Mouse (Mus musculus) MEL (cell line): ENCODE measurements around the gene Rnf141. TPM values are rescaled to one million over a fixed set of nuclear protein-coding genes. Genes with fewer than 3 reads are reported as not detected.

Source experiments
- DNase-seq: peaks from one replicate; pipeline ENCODE4 v3.0.0; 2011; ENCODE audit warnings: low read depth, low spot score
- H3K27ac ChIP-seq: 2 replicates; pipeline ENCODE4 v1.5.1; 2012; ENCODE audit warnings: low read depth, mild to moderate bottlenecking, control low read depth, low read length, moderate library complexity; ENCODE audit not compliant: control insufficient read depth
- H3K27me3 ChIP-seq, 2 experiments: fragments of 150-350 bp in 1 of 2; sonication (generic) in 1 of 2; 2 replicates each; pipeline ENCODE4 v1.6.1; 2012; ENCODE audit warnings: low read length in 2 of 2, mild to moderate bottlenecking in 2 of 2, improper control_type of control experiment in 1 of 2, moderate library complexity in 1 of 2; ENCODE audit not compliant: insufficient read depth in 2 of 2, control insufficient read depth in 1 of 2
- H3K36me3 ChIP-seq, 2 experiments: 2 replicates each; pipeline ENCODE4 v1.6.1; 2012 to 2014; ENCODE audit warnings: low read length in 2 of 2, improper control_type of control experiment in 1 of 2, inconsistent platforms in 1 of 2, mild to moderate bottlenecking in 1 of 2; ENCODE audit not compliant: insufficient read depth in 2 of 2, control insufficient read depth in 1 of 2
- H3K4me1 ChIP-seq, 2 experiments: fragments of 150-350 bp in 1 of 2; sonication (generic) in 1 of 2; 2 replicates each; pipeline ENCODE4 v1.6.1; 2012; ENCODE audit warnings: low read length in 2 of 2, improper control_type of control experiment in 1 of 2, mild to moderate bottlenecking in 1 of 2; ENCODE audit not compliant: insufficient read depth in 2 of 2, control insufficient read depth in 1 of 2
- H3K4me3 ChIP-seq, 2 experiments: fragments of 150-350 bp in 1 of 2; sonication (generic) in 1 of 2; 2 replicates each; pipeline ENCODE4 v1.5.1; 2012; ENCODE audit warnings: low read depth in 2 of 2, low read length in 2 of 2, mild to moderate bottlenecking in 2 of 2, moderate library complexity in 2 of 2, control low read depth in 1 of 2, improper control_type of control experiment in 1 of 2; ENCODE audit not compliant: control insufficient read depth in 1 of 2, insufficient read depth in 1 of 2
- H3K79me2 ChIP-seq: 2 replicates; pipeline ENCODE4 v1.6.1; 2012; ENCODE audit warnings: mild to moderate bottlenecking, low read length, moderate library complexity; ENCODE audit not compliant: control insufficient read depth, poor library complexity, insufficient read depth
- H3K9ac ChIP-seq: 2 replicates; pipeline ENCODE4 v1.6.1; 2012; ENCODE audit warnings: low read depth, mild to moderate bottlenecking, control low read depth, low read length, moderate library complexity; ENCODE audit not compliant: control insufficient read depth, poor library complexity, severe bottlenecking
- H3K9me3 ChIP-seq: fragments of 150-350 bp; sonication (generic); replicated peaks from 2 replicates; pipeline ENCODE4 v1.6.1; 2012; ENCODE audit warnings: mild to moderate bottlenecking, low read length, improper control_type of control experiment, moderate library complexity; ENCODE audit not compliant: insufficient read depth
- CHD1 ChIP-seq: IDR thresholded peaks from 2 replicates; pipeline ENCODE4 v1.6.1; 2012; ENCODE audit warnings: low read depth, mild to moderate bottlenecking, inconsistent platforms, low read length, improper control_type of control experiment
- E2F4 ChIP-seq: IDR thresholded peaks from 2 replicates; pipeline ENCODE4 v1.6.1; 2011; ENCODE audit warnings: low read depth, low read length, improper control_type of control experiment, borderline replicate concordance
- EP300 ChIP-seq, 2 experiments: IDR thresholded peaks; 2 replicates each; pipeline ENCODE4 v1.6.1; 2011; ENCODE audit warnings: improper control_type of control experiment in 2 of 2, low read length in 2 of 2, low read depth in 1 of 2, mild to moderate bottlenecking in 1 of 2
- ETS1 ChIP-seq: IDR thresholded peaks from 2 replicates; pipeline ENCODE4 v1.6.1; 2012; ENCODE audit warnings: low read depth, mild to moderate bottlenecking, inconsistent platforms, low read length, improper control_type of control experiment, moderate library complexity
- GATA1 ChIP-seq: IDR thresholded peaks from 2 replicates; pipeline ENCODE4 v1.6.1; 2011; ENCODE audit warnings: low read depth, low read length, improper control_type of control experiment
- HCFC1 ChIP-seq: IDR thresholded peaks from 2 replicates; pipeline ENCODE4 v1.6.1; 2012; ENCODE audit warnings: low read depth, mild to moderate bottlenecking, inconsistent platforms, low read length, improper control_type of control experiment, moderate library complexity
- MAX ChIP-seq: IDR thresholded peaks from 2 replicates; pipeline ENCODE4 v1.6.1; 2011; ENCODE audit warnings: low read length, improper control_type of control experiment
- MEF2A ChIP-seq: IDR thresholded peaks from 2 replicates; pipeline ENCODE4 v1.6.1; 2014; ENCODE audit warnings: low read depth, mild to moderate bottlenecking, inconsistent platforms, low read length, improper control_type of control experiment; ENCODE audit not compliant: poor library complexity, insufficient replicate concordance, severe bottlenecking; ENCODE audit errors: extremely low read depth
- MYC ChIP-seq: IDR thresholded peaks from 2 replicates; pipeline ENCODE4 v1.6.1; 2011; ENCODE audit warnings: low read depth, mild to moderate bottlenecking, low read length, improper control_type of control experiment, moderate library complexity
- NRF1 ChIP-seq: IDR thresholded peaks from 2 replicates; pipeline ENCODE4 v1.6.1; 2014; ENCODE audit warnings: low read depth, mild to moderate bottlenecking, inconsistent platforms, low read length, improper control_type of control experiment, moderate library complexity; ENCODE audit not compliant: poor library complexity, insufficient read depth, severe bottlenecking
- RAD21 ChIP-seq: IDR thresholded peaks from 2 replicates; pipeline ENCODE4 v1.6.1; 2011; ENCODE audit warnings: mild to moderate bottlenecking, low read depth, low read length, improper control_type of control experiment
- RCOR1 ChIP-seq: IDR thresholded peaks from 2 replicates; pipeline ENCODE4 v1.6.1; 2012; ENCODE audit warnings: low read depth, mild to moderate bottlenecking, inconsistent platforms, low read length, improper control_type of control experiment
- TAL1 ChIP-seq: IDR thresholded peaks from 2 replicates; pipeline ENCODE4 v1.6.1; 2012; ENCODE audit warnings: mild to moderate bottlenecking, inconsistent platforms, low read length, moderate library complexity, mixed read lengths
- TBP ChIP-seq: IDR thresholded peaks from 2 replicates; pipeline ENCODE4 v1.8.0; 2011; ENCODE audit warnings: low read depth, low read length, improper control_type of control experiment
- TCF12 ChIP-seq: IDR thresholded peaks from 2 replicates; pipeline ENCODE4 v1.6.1; 2014; ENCODE audit warnings: low read depth, mild to moderate bottlenecking, inconsistent platforms, low read length, improper control_type of control experiment, moderate library complexity
- UBTF ChIP-seq: IDR thresholded peaks from 2 replicates; pipeline ENCODE4 v1.6.1; 2012; ENCODE audit warnings: low read depth, mild to moderate bottlenecking, inconsistent platforms, low read length, improper control_type of control experiment, moderate library complexity, borderline replicate concordance; ENCODE audit not compliant: insufficient read depth
- USF1 ChIP-seq: IDR thresholded peaks from 2 replicates; pipeline ENCODE4 v1.6.1; 2014; ENCODE audit warnings: low read depth, mild to moderate bottlenecking, inconsistent platforms, low read length, improper control_type of control experiment, moderate library complexity
- ZMIZ1 ChIP-seq: IDR thresholded peaks from 2 replicates; pipeline ENCODE4 v1.6.1; 2012; ENCODE audit warnings: low read depth, mild to moderate bottlenecking, inconsistent platforms, low read length, improper control_type of control experiment, moderate library complexity
- ZNF384 ChIP-seq: IDR thresholded peaks from 2 replicates; pipeline ENCODE4 v1.6.1; 2012; ENCODE audit warnings: low read depth, mild to moderate bottlenecking, inconsistent platforms, low read length, improper control_type of control experiment
- polyA plus RNA-seq, 2 experiments: library from polyadenylated mRNA; stranded (reverse) in 1 of 2; unstranded in 1 of 2; fragments of >175 nt in 1 of 2; fragments of >200 nt in 1 of 2; gene quantifications; 2 replicates each; pipeline versions ENCODE4 v1.2.1 to v1.2.4; 2012; ENCODE audit warnings: low replicate concordance in 2 of 2, low read depth in 1 of 2; ENCODE audit not compliant: insufficient read length in 2 of 2, insufficient read depth in 1 of 2, missing spikeins in 1 of 2
- total RNA-seq: library from RNA; depleted of rRNA; stranded (reverse); fragments of 300-350 nt; gene quantifications from 2 replicates; pipeline ENCODE4 v1.2.3, GENCODE M21; 2012

Gene Rnf141
- total and polyA plus RNA-seq, 3 experiments: 18.8 to 19.7 TPM; not detected in 1

DNA sequence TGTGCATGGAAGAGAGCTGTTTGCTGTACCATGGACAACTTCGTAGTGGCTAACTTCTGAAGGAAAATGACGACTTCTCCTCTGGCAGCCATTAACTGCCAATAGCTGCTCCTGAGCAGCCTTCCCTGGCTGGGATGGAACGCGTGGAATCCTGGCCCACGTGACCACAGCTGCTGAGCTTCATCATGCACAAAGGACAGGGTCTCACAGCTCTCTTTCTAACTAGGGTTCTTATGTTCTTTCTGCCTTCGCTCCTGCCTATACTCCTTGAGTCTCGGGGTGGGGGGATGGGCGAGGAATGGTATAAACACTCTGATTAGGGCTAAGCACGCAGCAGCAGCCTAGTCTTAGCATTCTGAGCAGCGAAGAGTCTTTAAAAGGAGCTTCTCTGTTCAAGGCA is 20.8 kb upstream of the Rnf141 start:
- H3K4me3 ChIP-seq: no peak overlapping the region
- no peaks in the 10 kb centered on the region for H3K9me3 ChIP-seq
- peaks cover 0 to 4% of the 10 kb centered on the region in 2 experiments; a peak in 2 of 4 replicates for H3K36me3 ChIP-seq
- peaks cover 3 to 4% of the 10 kb centered on the region in 2 experiments; a peak in 3 of 4 replicates for H3K27me3 ChIP-seq
- H3K27ac ChIP-seq: no peak overlapping the region
- H3K9ac ChIP-seq: no peak overlapping the region
- no peaks in the 10 kb centered on the region for H3K79me2 ChIP-seq
- TF ChIP-seq USF1 (peak; percentile 28; the same call in 1 of the 2 replicates), ZMIZ1 (no peak)
- H3K4me1 ChIP-seq: peaks cover 0 to under 1% of the 10 kb centered on the region in 2 experiments; a peak in 1 of 4 replicates
- no peak for DNase-seq

DNA sequence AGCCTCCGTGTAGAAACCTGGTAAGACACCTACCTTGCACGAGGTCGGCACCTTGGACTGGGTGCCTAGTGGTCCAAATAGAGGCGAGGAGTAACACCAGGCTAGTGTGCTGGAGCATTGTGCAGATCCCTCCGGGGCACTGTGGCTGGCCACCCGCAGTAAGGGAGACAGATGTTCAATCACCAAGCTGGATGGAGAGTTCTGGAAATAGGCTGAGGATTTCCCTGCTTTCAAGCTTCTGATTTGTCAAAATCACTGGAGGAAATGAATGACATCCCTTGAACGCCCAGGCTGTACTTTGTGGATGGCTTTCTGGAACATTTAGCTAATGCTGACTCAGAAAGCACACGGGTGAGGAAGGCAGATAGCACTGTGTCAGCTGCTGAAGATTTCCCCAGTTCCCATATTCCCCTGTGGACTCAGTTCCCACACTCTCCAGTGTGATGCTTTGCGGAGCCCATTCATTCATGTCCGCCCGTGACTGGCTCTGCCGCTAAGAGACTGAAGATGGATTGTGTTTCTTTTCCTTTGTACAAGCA is 18.6 kb upstream of the Rnf141 start, which contains the start of gene Lyve1:
TSS of gene Lyve1 (minus strand) at position 489 of the 539 bp plus-strand sequence.
- H3K27ac ChIP-seq: no peak within 1 kb of the TSS
- TF ChIP-seq MAX: no peak
- no peak for TF ChIP-seq TCF12
- no peak for TF ChIP-seq UBTF
- TF ChIP-seq ZNF384: no peak
- no peak for TF ChIP-seq TAL1
- no peak for TF ChIP-seq RAD21
- no peak for TF ChIP-seq TBP
- no peak for TF ChIP-seq NRF1
- no peak for TF ChIP-seq MEF2A
- TF ChIP-seq GATA1: no peak
- no peak for TF ChIP-seq CHD1
- no peak for TF ChIP-seq E2F4
- TF ChIP-seq USF1: no peak
- TF ChIP-seq ETS1: no peak
- TF ChIP-seq HCFC1: no peak
- no peak for TF ChIP-seq RCOR1
- TF ChIP-seq MYC: no peak
- TF ChIP-seq EP300 (IDR thresholded peaks at IDR 0.05; ENCODE audit: low read depth in 1 of 2, low read length in 2 of 2): no peak
- H3K9ac ChIP-seq: no peak within 1 kb of the TSS
- H3K4me1 ChIP-seq: peaks cover 0 to 6% of the 10 kb centered on the region in 2 experiments; a peak in 1 of 4 replicates
- H3K36me3 ChIP-seq: peaks cover 0 to 5% of the 10 kb centered on the region in 2 experiments; a peak in 2 of 4 replicates
- no peaks in the 10 kb centered on the region for H3K79me2 ChIP-seq
- no peak within 1 kb of the TSS for H3K4me3 ChIP-seq
- peaks cover 3 to 4% of the 10 kb centered on the region in 2 experiments; a peak in 3 of 4 replicates for H3K27me3 ChIP-seq
- no peaks in the 10 kb centered on the region for H3K9me3 ChIP-seq
- DNase-seq: no peak
